Mouse (Mus musculus) embryo, embryonic 10.5 days (tissue): Measurements from ENCODE around the gene Mbnl2.

ENCODE experiments used
- DNase-seq: peaks from one replicate; pipeline ENCODE4 v3.0.0-alpha.2; 2015; ENCODE audit warnings: low spot score

Mbnl2 gene

GRCm38 (mm10) chr14:120416886-120417285, 141.4 kb downstream of the Mbnl2 start:
- no peak for DNase-seq

GRCm38 (mm10) chr14:120418964-120419363, 143.5 kb downstream of the Mbnl2 start:
- peak; percentile 36 for DNase-seq

- no peak for DNase-seq
These were observed 153.0 kb downstream of the Mbnl2 start for GRCm38 (mm10) chr14:120428497-120428896.

GRCm38 (mm10) chr14:120432773-120433172, 157.3 kb downstream of the Mbnl2 start:
- DNase-seq = peak; percentile 39

GRCm38 (mm10) chr14:120433931-120434398, 158.5 kb downstream of the Mbnl2 start:
- DNase-seq = no peak

GRCm38 (mm10) chr14:120434831-120435230, 159.4 kb downstream of the Mbnl2 start:
- DNase-seq = no peak

- DNase-seq = no peak
These were observed 165.2 kb downstream of the Mbnl2 start for GRCm38 (mm10) chr14:120440716-120441115.

- no peak for DNase-seq
These were observed 165.8 kb downstream of the Mbnl2 start for GRCm38 (mm10) chr14:120441256-120441655.

- no peak for DNase-seq
These were observed 166.4 kb downstream of the Mbnl2 start for GRCm38 (mm10) chr14:120441836-120442235.

GRCm38 (mm10) chr14:120454221-120454620, 178.8 kb downstream of the Mbnl2 start:
- no peak for DNase-seq

- no peak for DNase-seq
These were observed 188.7 kb downstream of the Mbnl2 start for GRCm38 (mm10) chr14:120463938-120464727.

GRCm38 (mm10) chr14:120466816-120467215, 191.3 kb downstream of the Mbnl2 start:
- no peak for DNase-seq

GRCm38 (mm10) chr14:120469126-120469790, 193.8 kb downstream of the Mbnl2 start:
- DNase-seq = no peak

- DNase-seq = no peak
These were observed 200.8 kb downstream of the Mbnl2 start for GRCm38 (mm10) chr14:120476186-120476697.

GRCm38 (mm10) chr14:120477288-120477981, 202.0 kb downstream of the Mbnl2 start:
- peak; percentile 98 for DNase-seq

GRCm38 (mm10) chr14:120477982-120478568, 202.6 kb downstream of the Mbnl2 start, which contains the start of gene Rap2a:
Gene Rap2a, plus strand, starts transcription at chr14:120478444.
- peak; percentile 94 for DNase-seq

- DNase-seq = peak; percentile 62
These were observed 203.3 kb downstream of the Mbnl2 start for GRCm38 (mm10) chr14:120478641-120479341.

- no peak for DNase-seq
These were observed 205.0 kb downstream of the Mbnl2 start for GRCm38 (mm10) chr14:120480341-120480900.

GRCm38 (mm10) chr14:120480927-120481326, 205.5 kb downstream of the Mbnl2 start:
- no peak for DNase-seq
